Mouse (Mus musculus) heart, embryonic 16.5 days (tissue): ENCODE measurements around the gene Cuedc1. TPM values are rescaled to one million over a fixed set of nuclear protein-coding genes. Genes with fewer than 3 reads are reported as not detected.

Experiments
- ATAC-seq: fragments of 200-750 bp; cut with Nextera tagmentation; replicated peaks from 2 replicates; pipeline ENCODE4 v1.8.0; 2017; ENCODE audit warnings: moderate number of reproducible peaks; ENCODE audit not compliant: insufficient read depth, low FRiP score; ENCODE audit errors: extremely low read depth
- H3K27ac ChIP-seq: fragments of 300-500 bp; sonication (generic); 2 replicates; pipeline ENCODE4 v1.5.1; 2014; ENCODE audit warnings: mild to moderate bottlenecking, low read length, control low read depth, moderate library complexity
- H3K27me3 ChIP-seq: fragments of 300-500 bp; sonication (generic); 2 replicates; pipeline ENCODE4 v1.6.1; 2014; ENCODE audit warnings: low read length, mixed read lengths; ENCODE audit not compliant: control insufficient read depth, insufficient read depth
- H3K36me3 ChIP-seq: fragments of 300-500 bp; sonication (generic); 2 replicates; pipeline ENCODE4 v1.6.1; 2014; ENCODE audit not compliant: control insufficient read depth, insufficient read depth
- H3K4me1 ChIP-seq: fragments of 300-500 bp; sonication (generic); 2 replicates; pipeline ENCODE4 v1.6.1; 2014; ENCODE audit warnings: low read length, mixed read lengths; ENCODE audit not compliant: control insufficient read depth, insufficient read depth
- H3K4me2 ChIP-seq: fragments of 300-500 bp; sonication (generic); 2 replicates; pipeline ENCODE4 v1.6.1; 2014; ENCODE audit warnings: low read depth, mild to moderate bottlenecking, control low read depth, low read length
- H3K4me3 ChIP-seq: fragments of 300-500 bp; sonication (generic); 2 replicates; pipeline ENCODE4 v1.5.1; 2014; ENCODE audit warnings: mild to moderate bottlenecking, control low read depth, low read length
- H3K9ac ChIP-seq: fragments of 300-500 bp; sonication (generic); 2 replicates; pipeline ENCODE4 v1.6.1; 2014; ENCODE audit warnings: low read length, control low read depth
- H3K9me3 ChIP-seq: fragments of 300-500 bp; sonication (generic); replicated peaks from 2 replicates; pipeline ENCODE4 v1.6.1; 2016; ENCODE audit warnings: low read length; ENCODE audit not compliant: control insufficient read depth
- WGBS: fragments of 180-500 bp; shearing (Covaris S2); extraction: QIAGEN DNeasy Blood & Tissue Kit; methylation state at CpG from one replicate; pipeline ENCODE4 v1.1.7; 2014; 5-methylcytosine and 5-hydroxymethylcytosine counted together
- polyA plus RNA-seq: library from polyadenylated mRNA; unstranded; fragments of >200 nt; fragmentation: Nextera tagmentation; extraction: Ambion mirVana; gene quantifications from 2 replicates; pipeline ENCODE4 v1.2.1, GENCODE M21; 2015

Gene Cuedc1
- 15.2 and 17.6 TPM in 2 replicates for polyA plus RNA-seq

DNA sequence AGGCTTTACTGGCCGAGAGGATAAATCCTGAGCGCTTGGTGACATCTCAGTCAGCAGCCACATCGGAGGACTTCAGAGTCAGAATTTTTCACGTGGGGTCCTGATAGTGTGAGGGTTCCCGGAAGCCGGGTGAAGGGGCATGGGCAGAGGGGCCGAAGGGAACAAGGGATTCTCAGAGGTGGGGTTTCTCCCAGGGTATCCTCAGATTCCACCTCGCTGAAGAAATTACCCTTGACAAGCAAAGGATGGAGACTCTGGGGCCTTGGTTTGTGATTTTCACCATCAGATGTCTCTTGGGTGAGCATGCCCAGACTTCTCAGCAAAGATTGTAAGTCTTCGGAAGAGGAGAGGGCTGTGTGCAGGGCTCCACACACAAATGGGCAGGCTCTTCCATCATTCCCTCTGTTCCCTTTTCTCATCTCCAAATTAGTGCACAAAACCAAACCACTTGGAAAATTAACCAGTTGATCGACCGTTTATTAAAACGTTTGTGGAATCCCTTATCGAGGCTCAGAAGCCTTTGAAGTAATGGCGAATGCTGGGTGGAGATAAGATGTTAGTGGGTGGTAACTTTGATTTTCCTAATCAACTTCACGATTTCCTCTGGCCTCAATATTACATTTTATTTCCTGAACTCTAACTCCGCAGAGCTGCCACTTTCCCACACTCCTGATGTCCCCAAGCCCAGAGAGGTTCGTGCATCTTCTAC is at the start of gene Cuedc1:
Gene Cuedc1, plus strand, starts transcription at position 38 of the 709 bp plus-strand sequence.
- ATAC-seq, result peak; percentile 5; the same call in 1 of the 2 replicates
- 24% methylated on average over 17 of the region's 17 CpGs for WGBS

DNA sequence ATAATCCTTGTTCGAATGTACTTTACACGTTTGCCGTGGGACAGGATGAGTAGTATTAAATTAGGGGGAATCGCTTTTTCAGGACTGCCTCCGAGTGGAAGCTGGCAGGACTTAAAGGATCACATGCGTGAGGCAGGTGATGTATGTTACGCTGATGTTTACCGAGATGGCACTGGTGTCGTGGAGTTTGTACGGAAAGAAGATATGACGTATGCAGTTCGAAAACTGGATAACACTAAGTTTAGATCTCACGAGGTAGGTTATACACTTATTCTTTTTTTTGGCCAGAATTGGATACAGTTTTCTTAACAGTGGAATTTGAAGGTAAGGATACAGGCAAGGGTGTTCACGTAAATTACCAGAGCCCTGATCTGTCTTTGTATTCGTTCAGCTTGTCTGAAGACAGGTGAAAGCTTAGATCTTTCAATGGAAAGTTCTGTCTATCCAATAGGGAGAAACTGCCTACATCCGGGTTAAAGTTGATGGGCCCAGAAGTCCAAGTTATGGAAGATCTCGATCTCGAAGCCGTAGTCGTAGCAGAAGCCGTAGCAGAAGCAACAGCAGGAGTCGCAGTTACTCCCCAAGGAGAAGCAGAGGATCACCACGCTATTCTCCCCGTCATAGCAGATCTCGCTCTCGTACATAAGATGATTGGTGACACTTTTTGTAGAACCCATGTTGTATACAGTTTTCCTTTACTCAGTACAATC is 48.7 kb upstream of the Cuedc1 start:
- no peaks in the 10 kb centered on the region for H3K9me3 ChIP-seq
- WGBS, result 15% methylated on average over 26 of the region's 26 CpGs
- peak overlapping the region; percentile 21; the same call in 1 of the 2 replicates for H3K27ac ChIP-seq
- peak overlapping the region; percentile 94 for H3K4me3 ChIP-seq
- H3K4me1 ChIP-seq, result peaks cover 30% of the 10 kb centered on the region
- peak overlapping the region; percentile 100 for H3K9ac ChIP-seq
- H3K4me2 ChIP-seq, result peak overlapping the region; percentile 91
- peaks cover 17% of the 10 kb centered on the region for H3K36me3 ChIP-seq
- no peak for ATAC-seq
- no peaks in the 10 kb centered on the region for H3K27me3 ChIP-seq

More for the DNA sequence above, at the start of gene Cuedc1:
- Histone ChIP-seq H3K36me3 (no peaks in the 10 kb centered on the region), H3K27me3 (no peaks in the 10 kb centered on the region), H3K9me3 (no peaks in the 10 kb centered on the region), H3K4me3 (peak within 1 kb of the TSS; percentile 89), H3K4me1 (peaks cover 29% of the 10 kb centered on the region), H3K27ac (peak within 1 kb of the TSS; percentile 94), H3K9ac (peak within 1 kb of the TSS; percentile 97), H3K4me2 (peak within 1 kb of the TSS; percentile 88)

DNA sequence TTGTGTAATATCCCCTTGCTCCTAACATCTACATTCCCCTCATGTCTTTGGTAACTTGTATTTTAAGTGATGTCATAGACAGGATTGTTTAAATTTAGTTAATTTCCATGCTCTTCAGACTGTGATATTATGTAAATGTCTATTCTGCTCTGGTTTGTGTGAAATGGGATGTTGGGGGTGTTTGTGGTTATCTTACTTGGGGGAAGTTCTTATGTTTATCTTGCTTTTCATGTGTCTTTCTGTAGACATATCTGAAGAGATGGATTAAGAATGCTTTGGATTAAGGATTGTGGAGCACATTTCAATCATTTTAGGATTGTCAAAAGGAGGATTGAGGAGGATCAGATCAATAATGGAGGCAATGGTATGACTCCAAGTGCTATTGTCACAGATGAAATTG is 48.1 kb upstream of the Cuedc1 start:
- Histone ChIP-seq H3K4me3 (peak overlapping the region; percentile 94), H3K27ac (no peak overlapping the region), H3K4me2 (peak overlapping the region; percentile 91), H3K9ac (peak overlapping the region; percentile 100), H3K4me1 (peaks cover 30% of the 10 kb centered on the region), H3K36me3 (peaks cover 17% of the 10 kb centered on the region), H3K27me3 (no peaks in the 10 kb centered on the region), H3K9me3 (no peaks in the 10 kb centered on the region)
- ATAC-seq, result no peak

DNA sequence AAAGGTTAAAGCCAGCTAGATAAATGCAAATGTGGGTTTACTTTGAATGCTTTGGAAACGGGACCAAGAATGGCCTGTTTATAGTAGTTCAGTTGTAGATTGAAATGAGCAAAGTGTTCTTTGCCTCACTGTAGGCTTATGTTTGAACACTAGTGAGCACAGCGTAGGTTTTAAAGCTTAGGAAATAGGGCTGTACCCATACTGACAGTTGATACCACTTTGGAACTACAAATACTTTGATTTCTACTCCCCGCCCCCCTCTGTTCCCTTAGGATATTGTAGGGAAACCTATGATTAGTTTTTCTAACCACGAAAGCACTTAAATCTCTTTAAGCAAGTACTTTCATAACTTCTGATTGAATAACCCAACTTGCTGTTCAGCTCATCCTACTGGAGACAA is 45.2 kb upstream of the Cuedc1 start:
- Histone ChIP-seq H3K4me3 (no peak overlapping the region), H3K27me3 (no peaks in the 10 kb centered on the region), H3K9me3 (no peaks in the 10 kb centered on the region), H3K27ac (no peak overlapping the region), H3K36me3 (peaks cover 17% of the 10 kb centered on the region), H3K9ac (no peak overlapping the region), H3K4me2 (no peak overlapping the region), H3K4me1 (peaks cover 22% of the 10 kb centered on the region)
- ATAC-seq, result no peak
- WGBS, result 88% methylated on average over 4 of the region's 4 CpGs

DNA sequence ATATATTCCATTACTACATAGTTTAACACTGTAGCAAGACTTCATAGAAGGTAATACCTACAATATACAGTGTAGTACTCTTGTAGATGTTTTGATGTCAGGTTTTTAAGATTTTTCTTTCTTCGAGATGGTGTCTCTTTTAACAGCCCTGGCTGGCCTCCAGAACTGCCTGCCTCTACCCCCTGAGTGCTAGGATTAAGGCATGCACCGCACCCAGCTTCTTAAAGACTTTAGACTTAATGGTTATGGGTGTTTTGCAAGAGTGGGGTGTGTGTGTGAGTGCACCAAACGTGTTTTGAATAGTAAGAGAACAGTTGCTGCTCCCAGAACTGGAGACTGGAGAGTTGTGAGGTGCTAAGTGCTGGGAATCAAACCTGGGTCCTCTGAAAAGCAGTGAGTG is 44.0 kb upstream of the Cuedc1 start:
- Histone ChIP-seq H3K36me3 (peaks cover 17% of the 10 kb centered on the region), H3K27ac (no peak overlapping the region), H3K4me2 (no peak overlapping the region), H3K9ac (no peak overlapping the region), H3K4me1 (peaks cover 22% of the 10 kb centered on the region), H3K4me3 (no peak overlapping the region), H3K9me3 (no peaks in the 10 kb centered on the region), H3K27me3 (no peaks in the 10 kb centered on the region)
- 67% methylated on average over 3 of the region's 3 CpGs for WGBS
- 0 out of 2 replicates have a peak, but pooled peaks have one; percentile 21 for ATAC-seq

DNA sequence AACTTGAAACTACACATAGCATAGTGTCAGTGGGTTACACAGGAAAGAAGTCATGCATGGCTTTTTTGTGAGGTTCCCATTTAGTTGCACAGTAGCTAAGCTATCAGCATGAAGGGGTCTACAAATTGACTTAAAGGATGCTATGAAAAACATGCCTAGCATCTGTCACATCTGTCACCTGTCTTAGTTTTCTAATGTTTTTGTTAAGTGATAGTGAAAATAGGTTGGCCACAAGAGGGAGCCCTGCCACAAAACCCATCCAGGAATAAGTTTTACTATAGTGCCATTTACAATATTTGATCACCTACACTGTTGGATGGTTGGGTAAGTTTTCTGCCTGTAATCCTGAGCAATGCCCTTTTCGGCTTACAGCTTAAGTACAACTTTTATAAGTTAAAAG is 43.3 kb upstream of the Cuedc1 start:
- no peak overlapping the region for H3K4me2 ChIP-seq
- H3K36me3 ChIP-seq, result peaks cover 10% of the 10 kb centered on the region
- H3K4me3 ChIP-seq, result no peak overlapping the region
- peaks cover 15% of the 10 kb centered on the region for H3K4me1 ChIP-seq
- H3K9me3 ChIP-seq, result no peaks in the 10 kb centered on the region
- ATAC-seq, result no peak
- H3K27ac ChIP-seq, result no peak overlapping the region
- no peaks in the 10 kb centered on the region for H3K27me3 ChIP-seq
- no peak overlapping the region for H3K9ac ChIP-seq
- WGBS, result 71% methylated on average over 1 of the region's 1 CpGs

DNA sequence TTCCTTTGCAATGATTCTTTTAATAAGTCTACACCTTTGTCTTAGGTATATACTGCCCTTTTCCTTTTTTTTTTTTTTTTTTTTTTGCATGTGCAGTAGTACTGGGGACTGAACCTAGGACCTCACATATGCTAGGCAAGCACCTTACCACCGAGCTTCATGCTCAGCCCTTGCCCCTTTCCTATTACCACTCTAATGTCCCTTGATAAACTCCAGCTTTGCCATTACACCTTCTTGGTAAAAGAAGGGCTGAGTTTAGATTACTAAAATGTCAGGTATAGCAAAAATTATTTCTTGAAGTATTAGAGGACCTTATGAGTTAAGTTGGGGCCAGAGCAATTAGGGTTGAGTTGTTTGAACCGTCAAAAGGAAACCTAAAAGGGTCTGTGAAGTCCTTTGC is 42.1 kb upstream of the Cuedc1 start:
- ATAC-seq, result no peak
- Histone ChIP-seq H3K27me3 (no peaks in the 10 kb centered on the region), H3K4me3 (no peak overlapping the region), H3K4me1 (peaks cover 7% of the 10 kb centered on the region; the same call in 1 of the 2 replicates), H3K9me3 (no peaks in the 10 kb centered on the region), H3K9ac (no peak overlapping the region), H3K27ac (no peak overlapping the region), H3K4me2 (no peak overlapping the region), H3K36me3 (peaks cover 7% of the 10 kb centered on the region)
- WGBS, result 80% methylated on average over 2 of the region's 2 CpGs

DNA sequence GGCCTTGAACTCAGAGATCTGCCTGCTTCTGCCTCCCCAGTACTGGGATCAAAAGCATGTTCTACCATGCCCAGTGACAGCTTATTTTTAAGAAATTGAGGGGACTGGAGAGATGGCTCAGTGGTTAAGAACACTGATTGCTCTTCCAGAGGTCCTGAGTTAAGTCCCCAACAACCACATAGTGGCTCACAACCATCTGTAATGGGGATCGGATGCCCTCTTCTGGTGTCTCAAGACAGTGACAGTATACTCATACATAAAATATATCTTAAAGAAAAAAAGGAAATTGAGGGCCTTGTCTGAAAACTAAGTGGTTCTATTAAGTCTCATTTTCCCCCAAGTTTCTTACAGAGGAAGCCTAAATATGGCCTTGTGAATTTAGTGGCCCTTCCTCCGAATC is 40.1 kb upstream of the Cuedc1 start:
- WGBS, result 75% methylated on average over 2 of the region's 2 CpGs
- Histone ChIP-seq H3K9me3 (no peaks in the 10 kb centered on the region), H3K27ac (no peak overlapping the region), H3K4me3 (no peak overlapping the region), H3K4me2 (no peak overlapping the region), H3K27me3 (no peaks in the 10 kb centered on the region), H3K4me1 (0 out of 2 replicates have a peak, but pooled peaks cover 3% of the 10 kb centered on the region), H3K9ac (no peak overlapping the region), H3K36me3 (peaks cover 3% of the 10 kb centered on the region; the same call in 1 of the 2 replicates)
- ATAC-seq, result no peak

DNA sequence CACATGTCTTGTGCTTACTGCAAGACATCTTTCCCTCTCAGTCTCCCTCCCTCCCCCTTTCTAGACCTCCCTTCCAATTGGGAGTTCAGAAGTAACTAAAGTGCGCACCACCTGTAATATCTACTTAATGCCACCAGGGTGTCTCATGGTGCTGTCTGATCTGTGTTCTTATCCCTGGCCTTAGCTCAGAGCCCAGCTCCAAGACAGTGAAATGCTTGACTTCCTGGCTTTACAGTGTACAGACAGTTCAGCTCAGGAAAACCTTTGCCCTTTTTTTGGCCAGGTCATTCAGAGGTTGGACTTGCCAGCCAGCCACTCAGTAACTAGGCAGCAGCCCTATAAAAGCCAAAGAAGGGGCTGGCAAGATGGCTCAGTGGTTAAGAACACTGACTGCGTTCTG is 38.7 kb upstream of the Cuedc1 start:
- Histone ChIP-seq H3K9ac (no peak overlapping the region), H3K27me3 (no peaks in the 10 kb centered on the region), H3K4me1 (no peaks in the 10 kb centered on the region), H3K9me3 (no peaks in the 10 kb centered on the region), H3K27ac (no peak overlapping the region), H3K36me3 (no peaks in the 10 kb centered on the region), H3K4me3 (no peak overlapping the region), H3K4me2 (no peak overlapping the region)
- 51% methylated on average over 2 of the region's 2 CpGs for WGBS
- ATAC-seq, result peak; percentile 80
